ENCODE assay signal across 9 mouse cellular contexts in genomic region chr11:101190181-101190912, GRCm38 (mm10). TPM values are rescaled to one million over a fixed set of nuclear protein-coding genes. Genes with fewer than 3 reads are reported as not detected.
DNase-seq lines count a peak whose midpoint lies in the region; ATAC-seq and TF ChIP-seq lines count a peak whose summit lies in the region.
"Had no signal": no experiment of that assay in that cellular context is flagged by ENCODE, and none has a peak within 500 bp of the region (broad histone marks: within the 10 kb centered on the region; RNA-seq: fewer than 3 reads in every experiment).

No protein-coding gene starts in this region.

- H3K27me3 ChIP-seq in MEL (ENCODE audit: control insufficient read depth in 1 of 2, insufficient read depth in 2 of 2, low read length in 2 of 2) = no peaks in the 10 kb centered on the region
- no peaks in the 10 kb centered on the region for H3K27me3 ChIP-seq in forebrain, embryonic 14.5 days (replicated peaks; ENCODE audit: control insufficient read depth, insufficient read depth, low read length)
- no peaks in the 10 kb centered on the region; the same call in 1 of the 2 replicates for H3K27me3 ChIP-seq in liver, embryonic 15.5 days

- H3K9ac ChIP-seq in MEL (ENCODE audit: control insufficient read depth, low read depth, low read length, poor library complexity, severe bottlenecking) = peak overlapping the region; percentile 53
- peak overlapping the region; percentile 21; the same call in 1 of the 2 replicates for H3K9ac ChIP-seq in forebrain, embryonic 14.5 days (ENCODE audit: low read length)
- peak overlapping the region; percentile 43 for H3K9ac ChIP-seq in liver, embryonic 15.5 days

- H3K4me2 ChIP-seq in forebrain, embryonic 14.5 days (ENCODE audit: low read length) = no peak overlapping the region
- peak overlapping the region; percentile 66 for H3K4me2 ChIP-seq in liver, embryonic 15.5 days

- peaks cover 10 to 26% of the 10 kb centered on the region in 2 experiments for H3K4me1 ChIP-seq in MEL (ENCODE audit: control insufficient read depth in 1 of 2, insufficient read depth in 2 of 2, low read length in 2 of 2)
- peaks cover 3% of the 10 kb centered on the region for H3K4me1 ChIP-seq in forebrain, embryonic 14.5 days (ENCODE audit: control insufficient read depth, insufficient read depth, low read length)
- H3K4me1 ChIP-seq in liver, embryonic 15.5 days (replicated peaks) = peaks cover 41% of the 10 kb centered on the region

- no peak for TF ChIP-seq CTCF in MEL (IDR thresholded peaks at IDR 0.05 in 2 of 3, conservative IDR thresholded peaks at IDR 0.05 in 1 of 3; ENCODE audit: control insufficient read depth in 1 of 3, insufficient read depth in 1 of 3, low read depth in 2 of 3, low read length in 3 of 3, poor library complexity in 1 of 3, severe bottlenecking in 1 of 3)

- peak overlapping the region; percentile 69 for H3K27ac ChIP-seq in MEL (ENCODE audit: control insufficient read depth, low read depth, low read length)
- H3K27ac ChIP-seq in forebrain, embryonic 14.5 days (ENCODE audit: low read depth, low read length) = peak overlapping the region; percentile 71
- H3K27ac ChIP-seq in liver, embryonic 15.5 days (replicated peaks) = peak overlapping the region; percentile 91

- no peak for TF ChIP-seq RAD21 in MEL (IDR thresholded peaks at IDR 0.05; ENCODE audit: low read depth, low read length)

- ATAC-seq in forebrain, embryonic 14.5 days = peak; percentile 46; the same call in 1 of the 2 replicates
- peak; percentile 87 for ATAC-seq in liver, embryonic 15.5 days (ENCODE audit: insufficient read depth)

- no peak for TF ChIP-seq EP300 in MEL (IDR thresholded peaks at IDR 0.05; ENCODE audit: low read depth in 1 of 2, low read length in 2 of 2)

- H3K4me3 ChIP-seq in MEL (ENCODE audit: control insufficient read depth in 1 of 2, insufficient read depth in 1 of 2, low read depth in 2 of 2, low read length in 2 of 2) = no peak overlapping the region; a peak in 1 of 4 replicates
- H3K4me3 ChIP-seq in forebrain, embryonic 14.5 days (ENCODE audit: low read depth, low read length) = no peak overlapping the region
- peak overlapping the region; percentile 23 for H3K4me3 ChIP-seq in liver, embryonic 15.5 days (replicated peaks)

- peaks cover 0 to 23% of the 10 kb centered on the region in 2 experiments; a peak in 2 of 4 replicates for H3K36me3 ChIP-seq in MEL (ENCODE audit: control insufficient read depth in 1 of 2, insufficient read depth in 2 of 2, low read length in 2 of 2)
- H3K36me3 ChIP-seq in forebrain, embryonic 14.5 days (ENCODE audit: control insufficient read depth, insufficient read depth, low read length) = peaks cover 9% of the 10 kb centered on the region
- peaks cover 27% of the 10 kb centered on the region for H3K36me3 ChIP-seq in liver, embryonic 15.5 days (replicated peaks)

- peak in 1 of 2 experiments; percentile 2; a peak in 1 of 4 replicates for TF ChIP-seq POLR2A in MEL (IDR thresholded peaks at IDR 0.05; ENCODE audit: control insufficient read depth in 1 of 2, insufficient read depth in 1 of 2, low read depth in 1 of 2, low read length in 2 of 2, poor library complexity in 1 of 2)

- H3K79me2 ChIP-seq in MEL (ENCODE audit: control insufficient read depth, insufficient read depth, low read length, poor library complexity) = no peaks in the 10 kb centered on the region

- peak; percentile 37 to 45 for DNase-seq in cerebellum, adult 18-20 months
- DNase-seq in cerebellum, postnatal 36 days = no peak
- no peak for DNase-seq in MEL (ENCODE audit: low read depth, low spot score)
- DNase-seq in forebrain, embryonic 14.5 days (ENCODE audit: low spot score) = no peak
- DNase-seq in right cerebral cortex, postnatal 25 days = no peak
- no peak for DNase-seq in kidney, postnatal 25 days
- no peak for DNase-seq in right cerebral cortex, postnatal 4 days
- DNase-seq: right cerebral cortex, postnatal 14 days had no signal

- H3K9me3 ChIP-seq in MEL (replicated peaks; ENCODE audit: insufficient read depth, low read length) = no peaks in the 10 kb centered on the region
- no peaks in the 10 kb centered on the region for H3K9me3 ChIP-seq in forebrain, embryonic 14.5 days (replicated peaks; ENCODE audit: control insufficient read depth, low read length)
- no peaks in the 10 kb centered on the region for H3K9me3 ChIP-seq in liver, embryonic 15.5 days (replicated peaks)

- 54% methylated on average over 8 of the region's 8 CpGs for WGBS in forebrain, embryonic 14.5 days
- WGBS in liver, embryonic 15.5 days (ENCODE audit: insufficient replicate concordance) = 44% methylated on average over 8 of the region's 8 CpGs

TF ChIP-seq in MEL, 35 proteins besides CTCF, POLR2A, EP300 and RAD21 (continues in another document):
- TF ChIP-seq ZC3H11A (IDR thresholded peaks at IDR 0.05; ENCODE audit: low read depth, low read length) = no peak
- TF ChIP-seq NRF1 (IDR thresholded peaks at IDR 0.05; ENCODE audit: insufficient read depth, low read depth, low read length, poor library complexity, severe bottlenecking) = peak; percentile 62
- TF ChIP-seq SMC3 (IDR thresholded peaks at IDR 0.05; ENCODE audit: low read depth, low read length) = no peak
- TF ChIP-seq CHD1 (IDR thresholded peaks at IDR 0.05; ENCODE audit: low read depth, low read length) = no peak
- TF ChIP-seq UBTF (IDR thresholded peaks at IDR 0.05; ENCODE audit: borderline replicate concordance, insufficient read depth, low read depth, low read length) = no peak
- TF ChIP-seq RCOR1 (IDR thresholded peaks at IDR 0.05; ENCODE audit: low read depth, low read length) = no peak
- no peak for TF ChIP-seq TCF12 (IDR thresholded peaks at IDR 0.05; ENCODE audit: low read depth, low read length)
- TF ChIP-seq ELF1 (IDR thresholded peaks at IDR 0.05; ENCODE audit: low read depth, low read length) = no peak
- TF ChIP-seq USF2 (IDR thresholded peaks at IDR 0.05; ENCODE audit: borderline replicate concordance in 1 of 2, insufficient read depth in 1 of 2, low read depth in 1 of 2, low read length in 2 of 2) = no peak
- TF ChIP-seq MEF2A (IDR thresholded peaks at IDR 0.05; ENCODE audit: extremely low read depth, insufficient replicate concordance, low read depth, low read length, poor library complexity, severe bottlenecking) = no peak
- TF ChIP-seq HCFC1 (IDR thresholded peaks at IDR 0.05; ENCODE audit: low read depth, low read length) = no peak
- TF ChIP-seq MAX (IDR thresholded peaks at IDR 0.05; ENCODE audit: low read length) = peak; percentile 56
- TF ChIP-seq ZMIZ1 (IDR thresholded peaks at IDR 0.05; ENCODE audit: low read depth, low read length) = no peak
- no peak for TF ChIP-seq TBP (IDR thresholded peaks at IDR 0.05; ENCODE audit: low read depth, low read length)
- 0 out of 2 replicates have a peak, but pooled peaks have one; percentile 0 for TF ChIP-seq USF1 (IDR thresholded peaks at IDR 0.05; ENCODE audit: low read depth, low read length)
- peak; percentile 4; the same call in 1 of the 2 replicates for TF ChIP-seq MAZ (IDR thresholded peaks at IDR 0.05; ENCODE audit: low read depth, low read length)
- no peak for TF ChIP-seq MAFK (IDR thresholded peaks at IDR 0.05; ENCODE audit: borderline replicate concordance, low read depth, low read length)
- TF ChIP-seq MXI1 (IDR thresholded peaks at IDR 0.05; ENCODE audit: low read depth, low read length) = no peak; the same call in 1 of the 2 replicates
- TF ChIP-seq GABPA (IDR thresholded peaks at IDR 0.05; ENCODE audit: low read depth, low read length) = no peak
- TF ChIP-seq ZKSCAN1 (IDR thresholded peaks at IDR 0.05; ENCODE audit: low read depth, low read length) = no peak
- TF ChIP-seq GATA1 (IDR thresholded peaks at IDR 0.05; ENCODE audit: low read depth, low read length) = no peak
- peak; percentile 7; the same call in 1 of the 2 replicates for TF ChIP-seq KAT2A (conservative IDR thresholded peaks at IDR 0.05; ENCODE audit: low read depth, low read length)
- TF ChIP-seq ETS1 (IDR thresholded peaks at IDR 0.05; ENCODE audit: low read depth, low read length) = no peak

RNA-seq across cellular contexts. Expression of gene Ccr10, which starts 15.1 kb away (rescaled TPM):
- total RNA-seq in MEL (2012; rRNA removed) = not detected in 2 replicates
- not detected for polyA plus RNA-seq in MEL (2012; ENCODE audit: insufficient read depth in 1 of 2, insufficient read length in 2 of 2, low read depth in 1 of 2, low replicate concordance in 2 of 2, missing spikeins in 1 of 2)
- 0.10 TPM in 1 of 2 replicates, not detected in the other for polyA plus RNA-seq in forebrain, embryonic 14.5 days (2014; fragmentation: Nextera tagmentation; extraction: Ambion mirVana)
- polyA plus RNA-seq in liver, embryonic 15.5 days (2015; fragmentation: Nextera tagmentation; extraction: Ambion mirVana) = 0.05 TPM in 1 of 2 replicates, not detected in the other

RNA-seq across cellular contexts. Expression of gene Plekhh3, which starts 19.2 kb away (rescaled TPM):
- 0.81 and 1.4 TPM in 2 replicates for total RNA-seq in MEL (2012; rRNA removed)
- polyA plus RNA-seq in MEL (2012; ENCODE audit: insufficient read depth in 1 of 2, insufficient read length in 2 of 2, low read depth in 1 of 2, low replicate concordance in 2 of 2, missing spikeins in 1 of 2) = 1 to 10 TPM in 1 of 2 experiments, not detected in 1; 1.5 TPM
- 4.6 and 5.5 TPM in 2 replicates for polyA plus RNA-seq in forebrain, embryonic 14.5 days (2014; fragmentation: Nextera tagmentation; extraction: Ambion mirVana)
- polyA plus RNA-seq in liver, embryonic 15.5 days (2015; fragmentation: Nextera tagmentation; extraction: Ambion mirVana) = 1.5 and 1.9 TPM in 2 replicates

RNA-seq across cellular contexts. Expression of gene Cntnap1, which starts 20.0 kb away (rescaled TPM):
- total RNA-seq in MEL (2012; rRNA removed) = not detected in 2 replicates
- polyA plus RNA-seq in MEL (2012; ENCODE audit: insufficient read depth in 1 of 2, insufficient read length in 2 of 2, low read depth in 1 of 2, low replicate concordance in 2 of 2, missing spikeins in 1 of 2) = under 1 TPM in 1 of 2 experiments, not detected in 1; 0.01 TPM
- 0.39 and 0.48 TPM in 2 replicates for polyA plus RNA-seq in forebrain, embryonic 14.5 days (2014; fragmentation: Nextera tagmentation; extraction: Ambion mirVana)
- 0.07 and 0.12 TPM in 2 replicates for polyA plus RNA-seq in liver, embryonic 15.5 days (2015; fragmentation: Nextera tagmentation; extraction: Ambion mirVana)

RNA-seq across cellular contexts. Expression of gene Tubg2, which starts 34.6 kb away (rescaled TPM):
- total RNA-seq in MEL (2012; rRNA removed) = not detected in 2 replicates
- not detected for polyA plus RNA-seq in MEL (2012; ENCODE audit: insufficient read depth in 1 of 2, insufficient read length in 2 of 2, low read depth in 1 of 2, low replicate concordance in 2 of 2, missing spikeins in 1 of 2)
- 27.4 and 31.9 TPM in 2 replicates for polyA plus RNA-seq in forebrain, embryonic 14.5 days (2014; fragmentation: Nextera tagmentation; extraction: Ambion mirVana)
- 0.05 and 0.24 TPM in 2 replicates for polyA plus RNA-seq in liver, embryonic 15.5 days (2015; fragmentation: Nextera tagmentation; extraction: Ambion mirVana)

RNA-seq across cellular contexts. Expression of gene Ezh1, which starts 35.9 kb away (rescaled TPM):
- total RNA-seq in MEL (2012; rRNA removed) = 5.0 and 6.3 TPM in 2 replicates
- polyA plus RNA-seq in MEL (2012; ENCODE audit: insufficient read depth in 1 of 2, insufficient read length in 2 of 2, low read depth in 1 of 2, low replicate concordance in 2 of 2, missing spikeins in 1 of 2) = 1 to 10 TPM in 1 of 2 experiments, not detected in 1; 8.4 TPM
- 16.1 and 22.4 TPM in 2 replicates for polyA plus RNA-seq in forebrain, embryonic 14.5 days (2014; fragmentation: Nextera tagmentation; extraction: Ambion mirVana)
- 9.8 and 11.0 TPM in 2 replicates for polyA plus RNA-seq in liver, embryonic 15.5 days (2015; fragmentation: Nextera tagmentation; extraction: Ambion mirVana)

Comparison
In these comparisons a context has a peak if more than half of its experiments do, and no peak if none do; other contexts are left out.
1. DNase-seq: peak in cerebellum, adult 18-20 months (2 of 2); none in cerebellum, postnatal 36 days (0 of 2), MEL (single experiment), forebrain, embryonic 14.5 days (single experiment), right cerebral cortex, postnatal 25 days (single experiment), kidney, postnatal 25 days (0 of 2) and right cerebral cortex, postnatal 4 days (single experiment).
2. Peak in every context shown above with its lines, with median percentiles within 50 percentile points of each other: H3K27ac ChIP-seq and H3K9ac ChIP-seq.